Comparison of ENCODE assay signal across 9 mouse cellular contexts in genomic region chr14:58018869-58019268, GRCm38 (mm10). TPM values are rescaled to one million over a fixed set of nuclear protein-coding genes. Genes with fewer than 3 reads are reported as not detected.
A peak's percentile ranks its signal among the peaks of the same experiment; 100 is the strongest.
DNase-seq lines count a peak whose midpoint lies in the region; TF ChIP-seq lines count a peak whose summit lies in the region.
"Had no signal": no experiment of that assay in that cellular context is flagged by ENCODE, and none has a peak within 500 bp of the region (broad histone marks: within the 10 kb centered on the region; RNA-seq: fewer than 3 reads in every experiment).

No protein-coding gene starts in this region.

- H3K9ac ChIP-seq in heart, adult 2 months (ENCODE audit: low read depth, low read length): no peak overlapping the region
- H3K9ac ChIP-seq: midbrain, embryonic 12.5 days had no signal

- no peaks in the 10 kb centered on the region for H3K79me2 ChIP-seq in heart, adult 2 months (replicated peaks; ENCODE audit: control insufficient read depth, insufficient read depth, low read length)

- no peak overlapping the region for H3K4me3 ChIP-seq in heart, adult 2 months
- H3K4me3 ChIP-seq: midbrain, embryonic 12.5 days had no signal

- peak; percentile 67 for TF ChIP-seq CTCF in heart, adult 2 months (IDR thresholded peaks at IDR 0.05)

- H3K27ac ChIP-seq in heart, adult 2 months: no peak overlapping the region
- H3K27ac ChIP-seq: midbrain, embryonic 12.5 days had no signal

- H3K27me3 ChIP-seq in heart, adult 2 months (ENCODE audit: control insufficient read depth, insufficient read depth, low read length): no peaks in the 10 kb centered on the region
- H3K27me3 ChIP-seq: midbrain, embryonic 12.5 days had no signal

- 49% methylated on average over 2 of the region's 2 CpGs for WGBS in heart, adult 2 months

- TF ChIP-seq EP300 in heart, adult 2 months (IDR thresholded peaks at IDR 0.05; ENCODE audit: insufficient read depth, low read depth, low read length): no peak

- H3K36me3 ChIP-seq in heart, adult 2 months (ENCODE audit: control insufficient read depth, insufficient read depth, low read length): no peaks in the 10 kb centered on the region
- H3K36me3 ChIP-seq: midbrain, embryonic 12.5 days had no signal

- intact Hi-C loops in heart, adult 2 months (cut with DNase I): no loop called here
- intact Hi-C loops in heart, postnatal 25 days (cut with DNase I): no loop called here

- DNase-seq in heart, adult 2 months: no peak
- no peak for DNase-seq in heart, postnatal 25 days (ENCODE audit: low spot score)
- DNase-seq in 416B (ENCODE audit: low read depth) (peak; percentile 50), R1 (ENCODE audit: low read depth, low spot score) (peak; percentile 79), MN1 (ENCODE audit: low spot score) (no peak)
- peak; percentile 55 for DNase-seq in kidney, postnatal 14 days
- DNase-seq in layer of hippocampus, adult 8-10 months (ENCODE audit: low spot score in 2 of 2): no peak
- no peak for DNase-seq in cerebellum, adult 9-11 months

- no peak for TF ChIP-seq POLR2A in heart, adult 2 months (IDR thresholded peaks at IDR 0.05; ENCODE audit: insufficient read depth, low read depth, low read length)

- no peaks in the 10 kb centered on the region for H3K4me1 ChIP-seq in heart, adult 2 months (ENCODE audit: control insufficient read depth, insufficient read depth, low read length)
- H3K4me1 ChIP-seq: midbrain, embryonic 12.5 days had no signal

RNA-seq across cellular contexts. Expression of gene Micu2, which starts 19.8 kb away (rescaled TPM):
- 10 to 100 TPM; 70.3 to 77.7 TPM for total RNA-seq in heart, adult 2 months (2021)
- 22.1 and 35.6 TPM in 2 replicates for polyA plus RNA-seq in heart, adult 2 months (2012; rRNA removed)
- total RNA-seq in heart, postnatal 25 days (2021): 10 to 100 TPM; 63.4 to 65.6 TPM
- total RNA-seq in layer of hippocampus, adult 8-10 months (2022): 10 to 100 TPM; 20.2 to 25.7 (median 22.5) TPM

RNA-seq across cellular contexts. Expression of gene Fgf9, which starts 51.5 kb away (rescaled TPM):
- total RNA-seq in heart, adult 2 months (2021): 10 to 100 TPM in 1 of 2 experiments, 1 to 10 TPM in 1; 7.6 to 11.1 TPM
- polyA plus RNA-seq in heart, adult 2 months (2012; rRNA removed): 4.5 and 5.6 TPM in 2 replicates
- 1 to 10 TPM; 7.3 to 7.5 TPM for total RNA-seq in heart, postnatal 25 days (2021)
- total RNA-seq in layer of hippocampus, adult 8-10 months (2022): 10 to 100 TPM; 14.8 to 17.0 (median 16.2) TPM

Comparison
In these comparisons a context has a peak if more than half of its experiments do, and no peak if none do; other contexts are left out.
1. DNase-seq: peak in 416B (single experiment), R1 (single experiment) and kidney, postnatal 14 days (single experiment); none in heart, adult 2 months (0 of 2), heart, postnatal 25 days (single experiment), MN1 (single experiment), layer of hippocampus, adult 8-10 months (0 of 2) and cerebellum, adult 9-11 months (single experiment).